Mouse (Mus musculus) midbrain, embryonic 11.5 days (tissue): ENCODE data around the gene Cd86. TPM values are rescaled to one million over a fixed set of nuclear protein-coding genes. Genes with fewer than 3 reads are reported as not detected.

Experiments used
- polyA plus RNA-seq: library from polyadenylated mRNA; unstranded; fragments of >200 nt; fragmentation: Nextera tagmentation; extraction: Ambion mirVana; gene quantifications from 2 replicates; pipeline ENCODE4 v1.2.1, GENCODE M21; 2014

The Cd86 gene
- polyA plus RNA-seq, 1 experiment from 2014 or later, result 1.6 TPM

Other genes starting within 250 kb of the Cd86 start
- not detected in 2 replicates for gene Stfa3, start 210.7 kb downstream of the Cd86 start, polyA plus RNA-seq
- 0.20 TPM in 1 of 2 replicates, not detected in the other for gene Casr, start 103.9 kb downstream of the Cd86 start, polyA plus RNA-seq
- gene Ildr1, start 27.9 kb upstream of the Cd86 start, polyA plus RNA-seq, result 0.05 TPM in 1 of 2 replicates, not detected in the other
- gene Slc15a2, start 118.9 kb upstream of the Cd86 start, polyA plus RNA-seq, result 1.5 and 1.7 TPM in 2 replicates
- gene Iqcb1, start 162.3 kb upstream of the Cd86 start, polyA plus RNA-seq, result 73.6 and 85.6 TPM in 2 replicates
- 0.86 and 1.9 TPM in 2 replicates for gene Eaf2, start 208.9 kb upstream of the Cd86 start, polyA plus RNA-seq
- gene Golgb1, start 209.1 kb upstream of the Cd86 start, polyA plus RNA-seq, result 78.4 and 84.6 TPM in 2 replicates